Mouse (Mus musculus) cerebellum, postnatal 14 days (tissue): ENCODE results near the gene Zfyve28.
A peak's percentile ranks its signal among the peaks of the same experiment; 100 is the strongest.

Experiments
- DNase-seq, 2 experiments: peaks; one replicate each; pipeline ENCODE4 v3.0.0; 2021; ENCODE audit warnings: mixed read lengths in 2 of 2

Gene Zfyve28

DNA sequence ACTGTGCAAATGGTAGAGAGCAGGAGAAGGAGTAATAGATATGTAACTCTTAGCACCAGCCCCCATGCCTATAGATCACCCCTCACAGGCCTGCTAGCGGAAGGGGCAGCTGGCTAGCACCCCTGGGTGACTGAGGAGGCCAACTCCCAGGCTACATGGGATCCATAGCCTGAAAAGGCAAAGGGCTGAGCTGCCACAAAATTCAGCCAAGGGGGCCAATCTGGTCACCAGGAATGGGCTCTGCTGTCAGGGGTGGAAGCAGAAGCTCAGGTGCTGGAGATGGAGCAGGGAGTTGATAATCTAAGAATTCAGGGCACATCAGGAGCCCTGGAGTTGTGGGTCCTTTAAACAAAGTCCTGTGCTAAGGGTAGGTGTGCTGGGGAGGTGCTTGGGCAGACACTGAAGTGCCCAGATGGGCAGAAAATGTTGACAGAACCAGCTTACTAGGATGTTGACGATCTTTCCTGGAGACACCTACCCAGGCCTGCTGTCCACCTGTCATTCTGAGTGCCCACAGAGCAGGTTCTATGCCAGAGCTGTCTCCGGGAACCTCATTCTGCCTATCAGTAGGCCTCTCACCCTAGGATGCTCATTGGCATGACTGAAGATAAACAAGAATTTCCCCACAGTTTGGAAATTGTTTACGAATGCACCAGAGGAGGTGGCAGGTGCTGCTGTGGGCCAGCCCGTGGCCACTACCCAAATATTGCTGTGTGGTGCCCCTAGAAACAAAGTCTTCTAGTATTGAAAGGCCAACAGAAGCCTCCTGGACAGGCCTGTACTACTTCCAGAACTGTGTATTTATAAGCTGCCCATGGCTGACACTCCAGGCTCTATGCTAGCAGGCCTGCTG is 113.5 kb downstream of the Zfyve28 start:
- peak in 1 of 2 experiments; percentile 46 for DNase-seq

DNA sequence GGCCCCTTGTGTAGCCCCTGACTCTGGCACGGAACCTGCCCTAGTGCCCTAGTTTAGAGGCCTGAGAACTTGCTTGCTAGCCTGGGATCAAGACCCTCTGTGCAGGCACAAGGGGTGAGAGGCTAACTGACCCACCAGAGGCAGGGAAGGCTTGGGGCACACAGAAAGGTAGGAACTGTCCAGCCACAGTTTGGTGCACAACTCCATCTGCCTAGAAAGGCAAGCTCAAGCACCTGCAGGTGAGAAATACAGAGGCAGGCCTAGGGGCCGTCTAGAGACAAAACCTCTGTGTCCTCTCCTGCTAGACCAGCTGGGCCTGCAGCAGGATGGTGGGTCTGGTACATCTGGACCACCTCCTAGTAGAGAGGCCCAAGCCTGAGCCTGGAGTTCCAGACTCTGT is 114.2 kb downstream of the Zfyve28 start:
- DNase-seq: peak in 1 of 2 experiments; percentile 13

DNA sequence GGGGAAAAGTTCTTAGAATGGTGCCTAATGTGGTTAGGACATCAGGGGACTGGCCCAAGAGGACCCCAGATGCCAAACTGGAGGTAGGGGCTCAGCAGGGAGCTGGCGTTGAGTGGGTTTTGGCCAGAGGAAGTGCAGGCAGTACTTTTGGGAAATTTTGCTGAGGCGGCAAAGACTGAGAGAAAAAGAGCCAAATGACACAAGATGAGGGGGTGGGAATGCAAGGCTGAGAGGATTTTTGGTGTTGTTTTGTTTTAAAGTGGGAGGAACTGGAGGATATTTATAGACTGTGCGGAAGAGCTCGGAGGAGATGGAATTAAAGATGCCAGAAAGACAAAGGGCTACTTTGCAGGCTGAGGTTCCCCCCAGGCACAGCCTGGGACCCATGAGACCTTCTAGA is 117.5 kb downstream of the Zfyve28 start:
- DNase-seq: peak in 1 of 2 experiments; percentile 46

DNA sequence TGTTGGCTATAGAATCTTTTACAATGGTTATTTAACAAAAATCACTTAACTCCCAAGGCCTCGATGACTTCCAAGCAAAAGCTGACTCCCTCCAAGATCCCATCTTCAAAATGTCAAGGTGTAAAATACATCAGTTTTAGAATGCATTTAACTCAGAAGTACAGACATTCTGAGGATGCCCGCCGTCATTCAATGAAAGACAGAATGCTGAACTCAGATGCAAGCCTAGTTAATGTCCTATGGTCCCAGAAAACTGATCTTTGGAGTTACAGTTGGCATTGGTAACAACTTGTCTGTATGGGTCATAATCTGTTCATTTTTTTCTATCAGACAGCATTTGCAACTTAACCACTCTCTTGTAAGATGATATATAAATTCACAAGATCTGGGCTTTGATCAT is 118.3 kb downstream of the Zfyve28 start:
- DNase-seq: no peak

DNA sequence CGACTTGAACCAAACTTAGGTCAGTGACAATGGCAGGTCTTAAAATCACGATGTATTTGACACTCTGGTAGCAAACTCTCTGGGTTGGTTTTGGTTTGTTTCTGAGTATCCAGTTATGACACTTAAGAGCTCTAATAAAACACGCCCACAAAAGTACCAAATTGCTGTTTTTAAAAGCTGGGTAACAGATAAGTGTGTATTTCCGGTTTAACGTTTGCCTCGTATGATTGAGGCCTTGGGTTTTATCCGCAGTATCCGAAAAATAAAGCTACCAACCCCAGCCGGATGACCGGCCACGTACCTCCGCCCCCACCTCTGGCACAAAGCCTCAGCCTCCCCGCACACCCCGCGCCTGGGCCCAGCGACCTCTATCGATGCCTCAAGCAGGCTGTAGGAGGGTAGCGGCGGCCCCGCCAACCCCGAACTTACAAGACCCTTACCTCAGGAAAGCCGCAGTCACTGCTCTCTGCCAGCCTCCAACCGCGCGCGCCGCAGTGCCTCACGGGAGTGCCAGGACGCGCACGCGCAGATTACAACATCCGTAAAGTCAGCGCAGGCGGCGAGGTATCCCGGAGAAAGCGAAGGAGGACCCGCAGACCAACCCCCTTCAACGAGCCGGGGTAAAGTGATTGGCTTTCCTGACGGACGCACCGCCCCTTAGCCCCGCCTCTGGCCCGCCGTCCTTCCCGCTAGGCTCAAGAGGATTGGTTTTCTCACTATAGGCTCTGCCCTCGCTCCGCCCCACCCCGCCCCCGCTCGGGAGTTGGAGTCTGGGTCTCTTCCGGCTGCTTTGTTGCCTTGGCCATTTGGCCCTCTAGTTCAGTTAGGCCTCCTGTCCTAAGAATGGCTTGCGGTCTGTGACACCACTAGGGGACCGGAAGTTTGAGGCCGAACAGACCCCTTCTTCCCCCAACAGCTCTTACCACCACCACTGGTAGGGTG is 119.0 kb downstream of the Zfyve28 start, which contains the start of the genes Poln and Haus3:
TSS of gene Poln (minus strand) at position 499 of the 942 bp plus-strand sequence.
TSS of gene Haus3 (minus strand) at position 578 of the 942 bp plus-strand sequence.
- peak; percentile 97 for DNase-seq

DNA sequence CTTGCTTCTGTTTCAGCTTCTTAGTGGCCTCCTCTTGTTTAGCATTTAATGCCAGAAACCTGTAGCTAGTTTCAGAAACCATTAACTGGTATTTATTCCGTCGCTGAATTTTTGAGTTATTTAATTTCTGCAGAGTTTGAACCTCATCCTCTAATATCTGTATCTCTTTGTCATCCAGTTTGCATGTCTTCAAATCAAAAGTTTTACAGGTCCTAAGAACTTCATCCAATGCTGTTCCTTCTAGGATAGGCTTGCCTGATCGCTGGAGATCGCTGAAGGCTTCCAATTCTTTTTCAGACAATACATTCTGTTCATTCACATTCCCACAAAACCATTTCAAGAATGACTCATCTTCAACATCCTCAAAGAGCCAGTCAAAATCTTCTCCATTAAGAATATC is 120.4 kb downstream of the Zfyve28 start:
- no peak for DNase-seq

DNA sequence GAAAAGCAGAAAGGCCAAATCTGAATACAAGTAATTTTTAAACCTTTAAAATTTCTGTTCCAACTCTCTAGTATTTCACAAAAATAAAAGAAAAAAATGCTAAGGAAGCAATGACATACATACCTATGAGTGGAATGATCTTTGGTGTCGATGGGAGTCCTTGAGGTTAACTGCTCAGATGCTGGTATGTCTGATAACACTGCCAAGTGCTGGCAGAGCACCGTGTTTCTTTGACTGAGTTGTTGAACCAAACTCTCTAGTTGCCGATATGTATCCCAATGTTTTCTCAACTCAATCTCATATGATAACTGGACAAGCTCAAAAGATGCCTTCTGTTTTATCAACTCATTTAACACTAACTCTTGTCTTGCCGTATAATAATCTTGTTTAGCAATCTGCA is 122.5 kb downstream of the Zfyve28 start:
- no peak for DNase-seq

DNA sequence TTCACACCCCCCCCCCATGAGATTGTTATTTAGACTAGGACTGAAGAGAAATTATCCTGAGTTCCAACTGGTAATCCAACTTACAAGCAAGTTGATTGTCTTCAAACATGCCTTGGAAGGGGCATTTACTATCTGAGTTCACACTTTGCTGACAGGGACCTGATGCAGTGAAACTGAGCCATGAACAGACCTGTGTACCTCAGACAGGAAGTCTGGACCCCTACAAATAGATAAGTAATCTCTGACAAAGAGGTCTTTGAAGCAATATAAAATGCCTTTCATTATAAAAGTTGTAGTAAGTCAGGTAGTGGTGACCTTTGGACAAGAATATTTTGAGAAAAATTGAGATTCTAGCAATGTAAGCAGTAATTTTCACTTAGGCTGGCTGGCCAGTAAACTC is 139.8 kb downstream of the Zfyve28 start:
- DNase-seq: no peak

DNA sequence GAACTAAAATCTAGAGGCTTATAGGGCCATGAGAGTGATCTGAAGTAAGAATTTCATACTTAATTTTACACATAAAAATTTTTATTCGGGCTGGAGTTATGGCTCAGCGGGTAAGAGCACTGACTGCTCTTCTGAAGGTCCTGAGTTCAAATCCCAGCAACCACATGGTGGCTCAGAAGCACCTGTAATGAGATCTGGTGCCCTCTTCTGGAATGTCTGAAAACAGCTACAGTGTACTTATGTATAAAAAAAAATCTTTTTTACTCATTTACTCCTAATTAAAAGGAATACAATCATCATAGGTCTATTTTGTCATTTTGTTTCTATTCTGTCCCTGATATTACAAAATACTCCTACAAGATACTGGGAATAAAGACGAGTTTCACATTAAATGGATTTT is 140.7 kb downstream of the Zfyve28 start:
- DNase-seq: peak in 1 of 2 experiments; percentile 8
